Mouse (Mus musculus) lung, postnatal 10 days (tissue): ENCODE data around the gene Glis2.
A peak's percentile ranks its signal among the peaks of the same experiment; 100 is the strongest.

Experiments
- DNase-seq: peaks from one replicate; pipeline ENCODE4 v3.0.0; 2021

Gene Glis2

GRCm38 (mm10) chr16:4665726-4666125 is 71.2 kb downstream of the Glis2 start:
- DNase-seq = no peak

GRCm38 (mm10) chr16:4667190-4667808 is 72.8 kb downstream of the Glis2 start:
- peak; percentile 93 for DNase-seq

- no peak for DNase-seq
Observed at GRCm38 (mm10) chr16:4670317-4670716, 75.8 kb downstream of the Glis2 start.

GRCm38 (mm10) chr16:4674091-4674490 is 79.6 kb downstream of the Glis2 start:
- no peak for DNase-seq
